Mouse (Mus musculus): ENCODE data around the gene Rap1gap2. TPM values are rescaled to one million over a fixed set of nuclear protein-coding genes. Genes with fewer than 3 reads are reported as not detected.

The Rap1gap2 gene
- total and polyA plus RNA-seq, 3 experiments, result 55.4 to 79.8 (median 76.6) TPM

DNA sequence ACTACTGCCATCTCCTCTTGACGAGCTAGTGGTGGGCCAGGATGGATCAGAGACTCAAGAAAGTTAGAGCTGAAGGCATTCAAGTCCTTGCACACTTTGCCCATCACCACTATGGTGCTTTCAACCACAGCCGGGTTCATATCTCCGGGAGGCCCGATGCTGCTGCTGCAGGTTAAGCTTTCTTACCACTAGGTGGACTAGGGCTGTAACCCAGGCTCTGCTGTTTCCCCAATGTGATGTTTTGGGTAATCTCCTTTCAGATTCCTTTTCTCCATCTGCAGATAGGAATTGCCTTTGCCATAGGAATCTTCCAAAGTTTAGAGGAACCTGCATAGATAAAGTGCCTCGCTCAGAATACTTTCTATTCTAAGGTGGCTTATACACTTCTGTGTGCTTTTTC lies 4.9 kb upstream of the Rap1gap2 start:
- Histone ChIP-seq H3K27ac (ENCODE audit: insufficient read depth, low read depth) (no peak overlapping the region), H3K9ac (ENCODE audit: insufficient read depth, low read depth) (no peak overlapping the region), H3K4me1 (ENCODE audit: control insufficient read depth in 1 of 2, insufficient read depth in 2 of 2) (no peaks in the 10 kb centered on the region), H3K27me3 (replicated peaks) (peaks cover 85% of the 10 kb centered on the region), H3K79me2 (replicated peaks; ENCODE audit: control insufficient read depth, extremely low read depth, insufficient read depth, poor library complexity, severe bottlenecking) (no peaks in the 10 kb centered on the region), H3K9me3 (replicated peaks; ENCODE audit: low read length) (peaks cover 9% of the 10 kb centered on the region), H3K36me3 (replicated peaks in 1 of 2; ENCODE audit: control insufficient read depth in 1 of 2, insufficient read depth in 1 of 2, low read length in 1 of 2) (no peaks in the 10 kb centered on the region), H3K4me3 (replicated peaks in 1 of 3; ENCODE audit: low read depth in 2 of 3, low read length in 2 of 3, poor library complexity in 1 of 3) (no peak overlapping the region), H3K4me2 (ENCODE audit: insufficient read depth, low read depth, poor library complexity, severe bottlenecking) (no peak overlapping the region)
- dilution Hi-C loops (cut with MboI; ENCODE audit: extremely low pct_ligation_motif_present, extremely low pct_unique_long_range_greater_than_20kb, low sequenced_read_pairs), result no loop called here
- peak; percentile 20 for DNase-seq (ENCODE audit: extremely low read depth)
- TF ChIP-seq ETS1 (conservative IDR thresholded peaks at IDR 0.05; ENCODE audit: low read depth, low read length) (no peak), SMC3 (IDR thresholded peaks at IDR 0.05; ENCODE audit: low read depth, low read length) (peak; percentile 42), MAX (IDR thresholded peaks at IDR 0.05; ENCODE audit: low read length) (no peak), RAD21 (IDR thresholded peaks at IDR 0.05; ENCODE audit: low read depth, low read length) (peak; percentile 15), CTCF (conservative IDR thresholded peaks at IDR 0.05 in 1 of 2, IDR thresholded peaks at IDR 0.05 in 1 of 2; ENCODE audit: low read depth in 2 of 2, low read length in 2 of 2) (peak; percentile 14 to 60; a peak in 2 of 4 replicates)
- in situ Hi-C loops (cut with MboI; ENCODE audit: low pct_ligation_motif_present, low pct_unique_long_range_greater_than_20kb, low sequenced_read_pairs), result no loop called here

- dilution Hi-C loops (cut with MboI; ENCODE audit: extremely low pct_ligation_motif_present, extremely low pct_unique_long_range_greater_than_20kb, low sequenced_read_pairs) (no loop called here), in situ Hi-C loops (cut with MboI; ENCODE audit: low pct_ligation_motif_present, low pct_unique_long_range_greater_than_20kb, low sequenced_read_pairs) (no loop called here)
- no peak overlapping the region for H3K9ac ChIP-seq (ENCODE audit: insufficient read depth, low read depth)
- no peaks in the 10 kb centered on the region for H3K79me2 ChIP-seq (replicated peaks; ENCODE audit: control insufficient read depth, extremely low read depth, insufficient read depth, poor library complexity, severe bottlenecking)
- DNase-seq (ENCODE audit: extremely low read depth), result no peak
- H3K4me3 ChIP-seq (replicated peaks in 1 of 3; ENCODE audit: low read depth in 2 of 3, low read length in 2 of 3, poor library complexity in 1 of 3), result no peak overlapping the region
- H3K9me3 ChIP-seq (replicated peaks; ENCODE audit: low read length), result peaks cover 5% of the 10 kb centered on the region
- TF ChIP-seq KAT2A (IDR thresholded peaks at IDR 0.05; ENCODE audit: insufficient replicate concordance, low read length) (no peak), JUN (IDR thresholded peaks at IDR 0.05; ENCODE audit: insufficient read depth, low read depth, low read length) (no peak), ZKSCAN1 (IDR thresholded peaks at IDR 0.05; ENCODE audit: borderline replicate concordance, low read depth, low read length) (no peak), MAX (IDR thresholded peaks at IDR 0.05; ENCODE audit: low read length) (no peak), TCF12 (IDR thresholded peaks at IDR 0.05; ENCODE audit: low read depth, low read length) (no peak), CTCF (conservative IDR thresholded peaks at IDR 0.05 in 1 of 2, IDR thresholded peaks at IDR 0.05 in 1 of 2; ENCODE audit: low read depth in 2 of 2, low read length in 2 of 2) (no peak), RCOR1 (conservative IDR thresholded peaks at IDR 0.05; ENCODE audit: low read depth, low read length) (no peak), MAFK (IDR thresholded peaks at IDR 0.05; ENCODE audit: insufficient replicate concordance, low read length) (no peak), MAZ (IDR thresholded peaks at IDR 0.05; ENCODE audit: low read depth, low read length) (no peak), ETS1 (conservative IDR thresholded peaks at IDR 0.05; ENCODE audit: low read depth, low read length) (no peak), SMC3 (IDR thresholded peaks at IDR 0.05; ENCODE audit: low read depth, low read length) (no peak), GABPA (IDR thresholded peaks at IDR 0.05; ENCODE audit: insufficient replicate concordance, low read depth, low read length) (no peak), ELF1 (IDR thresholded peaks at IDR 0.05; ENCODE audit: low read depth, low read length) (no peak), ZNF384 (IDR thresholded peaks at IDR 0.05; ENCODE audit: low read depth, low read length) (no peak), JUND (conservative IDR thresholded peaks at IDR 0.05; ENCODE audit: low read depth, low read length) (no peak), BHLHE40 (IDR thresholded peaks at IDR 0.05; ENCODE audit: low read depth, low read length) (no peak), ZC3H11A (IDR thresholded peaks at IDR 0.05; ENCODE audit: low read depth, low read length) (no peak), ZMIZ1 (IDR thresholded peaks at IDR 0.05; ENCODE audit: low read depth, low read length) (no peak)
- H3K4me2 ChIP-seq (ENCODE audit: insufficient read depth, low read depth, poor library complexity, severe bottlenecking), result no peak overlapping the region
- H3K27me3 ChIP-seq (replicated peaks), result peaks cover 87% of the 10 kb centered on the region
- no peaks in the 10 kb centered on the region for H3K36me3 ChIP-seq (replicated peaks in 1 of 2; ENCODE audit: control insufficient read depth in 1 of 2, insufficient read depth in 1 of 2, low read length in 1 of 2)
- H3K27ac ChIP-seq (ENCODE audit: insufficient read depth, low read depth), result no peak overlapping the region
- H3K4me1 ChIP-seq (ENCODE audit: control insufficient read depth in 1 of 2, insufficient read depth in 2 of 2), result no peaks in the 10 kb centered on the region
These were observed 2.7 kb upstream of the Rap1gap2 start for GRCm38 (mm10) chr11:74613428-74613827.
